Mouse (Mus musculus): ENCODE data around the gene Col4a2.

Col4a2 gene

DNA sequence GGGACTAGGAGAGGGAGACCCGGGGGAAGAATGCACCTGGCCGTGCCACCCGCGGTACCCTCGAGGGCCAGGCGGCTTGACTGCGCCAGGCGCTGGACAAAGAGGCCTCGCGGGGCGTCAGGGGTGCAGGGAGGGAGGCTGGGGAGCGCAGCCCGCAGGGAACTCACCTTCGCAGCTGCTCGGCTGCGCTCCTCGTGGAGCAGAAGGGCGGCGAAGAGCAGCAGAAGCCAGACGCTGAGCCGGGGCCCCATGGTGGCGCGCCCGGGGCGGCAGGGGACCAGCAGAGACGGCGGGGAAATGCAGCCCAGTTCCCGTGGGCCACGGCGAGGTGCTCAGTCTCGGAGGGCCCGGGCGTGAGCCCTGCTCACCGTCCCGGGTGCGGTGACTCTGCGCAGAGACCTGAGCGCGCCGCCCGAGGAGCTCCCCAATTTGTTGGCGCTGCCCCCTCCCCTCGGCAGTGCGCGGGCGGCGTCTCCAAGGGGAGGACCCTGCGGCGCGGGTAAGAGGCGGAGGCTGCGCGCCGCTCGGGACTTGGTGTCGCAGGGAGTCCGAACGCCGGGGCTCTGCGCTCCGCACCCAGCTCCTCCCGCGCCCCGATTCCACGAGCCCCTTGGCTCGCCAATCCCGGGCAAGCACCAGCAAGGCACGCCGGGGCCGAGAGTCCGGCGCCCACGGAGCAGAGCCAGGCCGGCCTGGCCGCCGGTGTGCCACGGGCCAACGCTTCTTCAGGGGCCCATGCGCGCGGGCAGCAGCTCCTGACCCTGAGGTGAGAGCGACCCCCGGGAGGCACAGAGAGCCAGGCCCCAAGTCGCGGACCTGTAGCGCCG lies at the start of gene Col4a2, which contains the start of gene Col4a1:
Gene Col4a2, plus strand, starts transcription at position 457 of the 827 bp plus-strand sequence.
Gene Col4a1, minus strand, starts transcription at position 478 of the 827 bp plus-strand sequence.
- no peak for DNase-seq (ENCODE audit: extremely low spot score, low read depth, low spot score)

DNA sequence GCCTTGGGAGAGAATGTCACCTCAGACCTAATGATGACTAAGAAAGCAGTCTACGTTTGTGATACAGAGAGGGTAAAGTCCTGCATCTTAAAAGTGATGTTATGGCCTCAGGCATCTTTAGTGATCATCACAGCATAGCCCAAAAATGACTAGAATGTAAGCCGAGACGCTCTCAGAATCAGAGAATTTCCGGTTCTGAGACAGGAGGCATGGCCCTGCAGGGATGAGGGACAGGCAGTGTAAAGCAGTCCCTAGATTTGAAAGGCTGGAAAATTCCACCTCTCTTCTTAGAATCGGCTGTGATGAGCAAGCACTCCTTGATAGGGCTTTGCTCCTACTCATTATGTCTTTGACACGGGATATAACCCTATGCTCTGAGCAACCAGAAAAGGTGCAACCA lies 48.8 kb upstream of the Col4a2 start:
- DNase-seq (ENCODE audit: extremely low spot score, low read depth, low spot score): no peak

DNA sequence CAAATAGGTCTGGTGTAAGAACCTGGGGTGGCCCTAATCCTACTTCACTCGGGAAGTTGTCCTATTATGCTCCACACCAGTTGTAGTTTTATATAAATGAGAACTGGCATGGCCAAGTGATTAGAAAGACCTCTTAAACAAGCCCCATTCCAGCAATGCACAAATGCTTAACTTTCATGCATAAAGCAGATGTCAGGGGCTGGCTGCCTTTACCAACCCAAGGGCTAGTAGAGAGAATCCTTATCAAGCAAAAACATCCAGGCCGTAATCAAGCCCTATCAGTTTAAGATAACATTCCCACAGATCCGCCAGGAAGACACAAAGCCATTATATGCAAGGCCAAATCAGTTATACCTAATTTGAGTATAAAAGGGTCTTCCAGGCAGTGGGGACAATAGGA lies 46.6 kb upstream of the Col4a2 start:
- DNase-seq (ENCODE audit: extremely low spot score, low read depth, low spot score): no peak

DNA sequence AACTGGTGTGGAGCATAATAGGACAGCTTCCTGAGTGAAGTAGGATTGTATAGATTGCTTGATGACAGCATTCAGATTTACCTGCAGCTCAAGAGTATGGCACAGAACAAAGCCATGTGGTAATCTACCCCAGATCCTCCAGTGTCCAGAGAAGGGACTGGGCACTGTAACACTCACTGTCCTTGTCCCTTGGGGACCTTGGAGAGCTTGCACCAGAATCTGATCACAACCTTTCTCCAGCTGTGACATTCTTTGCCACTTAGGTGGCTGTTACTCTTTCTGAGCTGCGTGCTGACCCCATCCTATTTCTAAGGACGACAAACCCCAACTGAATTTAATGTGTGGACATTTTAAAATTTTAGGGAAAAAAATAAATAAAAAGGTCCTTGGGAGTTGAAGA lies 46.1 kb upstream of the Col4a2 start:
- no peak for DNase-seq (ENCODE audit: extremely low spot score, low read depth, low spot score)

DNA sequence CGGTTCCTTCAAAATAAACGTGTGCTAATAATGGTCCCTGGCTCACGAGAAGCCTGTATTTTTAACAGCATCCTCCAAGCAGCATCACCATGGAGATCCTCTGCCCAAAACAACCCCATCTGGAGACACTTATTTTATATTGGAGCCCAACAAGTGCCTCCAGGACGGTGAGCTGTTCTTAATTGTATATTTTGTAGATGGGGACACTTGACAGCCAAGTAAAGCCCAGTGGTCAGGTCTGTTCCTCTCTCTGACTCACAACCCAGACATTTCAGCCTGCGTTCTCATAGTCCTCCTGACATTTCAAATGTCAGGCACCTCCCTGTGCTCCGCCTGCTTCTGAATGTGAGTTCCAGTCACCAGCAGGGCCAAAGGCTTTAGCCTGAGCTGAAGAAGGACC lies 43.9 kb upstream of the Col4a2 start:
- DNase-seq (ENCODE audit: extremely low spot score, low read depth, low spot score): no peak

DNA sequence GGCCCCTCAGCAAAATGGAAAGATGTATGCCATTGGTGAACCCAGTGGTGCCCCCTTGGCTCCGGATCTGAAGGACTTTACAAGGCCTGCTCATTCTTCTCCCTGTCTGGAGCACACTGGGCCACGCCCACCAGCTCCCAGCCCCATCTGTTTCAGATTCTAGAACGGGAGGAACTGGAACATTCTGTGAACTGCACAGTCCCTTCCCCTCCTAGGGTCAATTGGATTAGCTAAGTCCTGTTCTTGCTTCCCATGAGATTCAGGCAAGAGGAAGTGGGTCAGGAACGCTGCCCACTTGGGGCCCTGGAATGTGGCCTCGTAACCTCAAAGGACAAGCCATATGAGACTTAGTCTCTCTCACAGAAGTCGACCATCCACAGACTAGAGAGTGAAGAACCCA lies 41.8 kb upstream of the Col4a2 start:
- DNase-seq (ENCODE audit: extremely low spot score, low read depth, low spot score): no peak

DNA sequence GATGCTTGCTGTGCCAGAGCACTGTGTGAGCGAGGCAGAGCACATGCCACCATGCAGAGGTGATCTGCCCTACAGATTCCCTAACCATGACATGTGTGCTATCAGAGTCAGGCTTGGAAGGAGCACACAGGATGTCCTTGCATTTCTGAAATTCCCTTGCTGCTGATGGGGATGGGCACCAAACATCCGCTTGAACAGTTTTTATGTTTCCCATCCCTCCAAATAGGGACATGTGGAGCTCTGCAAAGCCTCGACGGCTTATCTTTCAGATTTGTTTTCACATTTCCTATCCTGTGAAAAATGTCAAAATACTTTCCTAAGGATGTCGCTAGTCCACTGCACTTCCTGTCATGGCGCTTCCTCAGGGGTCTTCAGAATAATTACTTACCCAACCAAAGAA lies 40.4 kb upstream of the Col4a2 start:
- no peak for DNase-seq (ENCODE audit: extremely low spot score, low read depth, low spot score)

DNA sequence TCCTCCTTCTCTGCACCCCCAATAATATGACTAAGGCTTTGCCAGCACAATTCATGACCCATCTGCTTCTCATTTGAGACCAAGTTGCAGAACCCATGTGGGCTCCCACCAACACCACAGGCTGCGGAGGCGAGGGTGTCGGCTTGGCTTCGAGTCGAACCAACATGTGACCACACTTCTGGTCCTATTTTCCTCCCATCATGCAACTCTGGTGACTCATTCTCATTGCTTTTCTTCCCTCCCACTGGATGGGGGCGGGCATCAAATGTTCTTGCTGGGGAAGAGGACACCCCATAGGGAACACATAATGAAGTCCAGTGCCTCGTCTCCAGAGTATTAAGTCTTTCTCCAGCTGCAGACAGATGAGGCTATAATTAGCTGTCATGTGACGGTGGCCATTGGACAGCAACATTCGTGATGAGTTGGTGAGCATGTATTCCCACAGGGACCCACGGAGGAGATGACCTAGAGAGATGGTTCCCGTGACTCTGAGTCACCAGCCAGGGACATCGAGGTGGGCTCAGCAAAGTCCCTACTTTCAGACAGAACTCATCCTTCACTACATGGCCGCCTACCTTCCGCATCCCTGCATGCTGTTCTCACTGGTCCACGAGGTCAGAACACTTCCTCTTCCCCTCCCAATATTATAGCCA lies 39.0 kb upstream of the Col4a2 start:
- DNase-seq (ENCODE audit: extremely low spot score, low read depth, low spot score): no peak

DNA sequence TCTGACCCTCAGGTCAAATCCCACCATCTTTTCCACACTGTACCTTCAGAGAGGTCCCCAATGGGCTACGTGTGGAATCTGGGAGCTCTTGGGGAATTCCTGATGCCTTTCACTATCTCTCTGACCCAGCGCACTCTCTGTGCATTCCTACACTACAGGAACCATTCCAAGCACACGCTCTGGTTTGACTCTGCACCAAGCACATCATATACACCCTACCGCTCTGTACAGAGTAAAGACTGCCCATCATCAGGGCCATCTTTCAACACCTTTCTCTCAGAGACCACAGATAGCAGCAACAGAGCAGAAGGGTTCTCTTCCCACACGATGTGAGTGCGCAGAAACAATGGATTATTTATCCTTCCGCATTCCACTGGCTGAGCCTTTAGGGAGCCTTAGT lies 38.2 kb upstream of the Col4a2 start:
- DNase-seq (ENCODE audit: extremely low spot score, low read depth, low spot score): no peak

DNA sequence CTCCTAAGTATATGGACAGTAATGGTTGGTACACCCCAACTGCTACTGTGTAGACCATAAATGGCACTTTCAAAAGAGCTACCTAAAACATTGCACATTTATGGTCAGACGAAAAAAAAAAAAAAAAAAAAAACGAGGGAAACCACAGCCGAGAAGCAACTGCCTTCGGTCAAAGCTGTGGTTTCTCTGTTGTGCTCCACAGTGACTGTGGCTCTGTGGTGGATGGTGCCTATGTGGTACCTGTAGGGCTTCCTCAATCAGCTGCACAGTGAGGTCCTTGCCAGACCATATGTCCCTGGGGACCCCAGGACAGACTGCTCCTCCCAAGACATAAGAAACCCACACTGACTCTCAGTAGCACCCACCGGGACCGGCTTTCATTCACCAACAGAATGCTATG lies 36.3 kb upstream of the Col4a2 start:
- no peak for DNase-seq (ENCODE audit: extremely low spot score, low read depth, low spot score)

DNA sequence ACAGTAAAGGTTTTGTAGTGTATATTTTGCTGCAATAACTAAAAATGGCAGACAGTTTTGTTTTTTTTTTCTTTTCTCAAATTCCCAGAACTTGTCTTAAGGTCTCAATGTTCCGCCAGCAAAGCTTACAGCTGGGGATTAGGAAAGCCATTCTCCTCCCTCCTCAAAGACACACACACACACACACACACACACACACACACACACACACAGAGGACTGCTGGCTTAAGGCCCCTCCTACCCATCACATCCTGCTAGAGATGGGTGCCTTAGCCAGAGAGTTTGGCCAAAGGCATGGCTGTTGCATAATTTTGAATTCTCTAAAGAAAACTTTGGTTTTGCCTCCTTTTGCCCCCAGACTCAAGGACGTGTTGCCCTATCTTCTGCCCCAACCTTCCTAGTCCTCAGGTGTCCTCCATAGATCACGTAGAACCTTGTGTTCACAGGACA lies 35.0 kb upstream of the Col4a2 start:
- no peak for DNase-seq (ENCODE audit: extremely low spot score, low read depth, low spot score)

DNA sequence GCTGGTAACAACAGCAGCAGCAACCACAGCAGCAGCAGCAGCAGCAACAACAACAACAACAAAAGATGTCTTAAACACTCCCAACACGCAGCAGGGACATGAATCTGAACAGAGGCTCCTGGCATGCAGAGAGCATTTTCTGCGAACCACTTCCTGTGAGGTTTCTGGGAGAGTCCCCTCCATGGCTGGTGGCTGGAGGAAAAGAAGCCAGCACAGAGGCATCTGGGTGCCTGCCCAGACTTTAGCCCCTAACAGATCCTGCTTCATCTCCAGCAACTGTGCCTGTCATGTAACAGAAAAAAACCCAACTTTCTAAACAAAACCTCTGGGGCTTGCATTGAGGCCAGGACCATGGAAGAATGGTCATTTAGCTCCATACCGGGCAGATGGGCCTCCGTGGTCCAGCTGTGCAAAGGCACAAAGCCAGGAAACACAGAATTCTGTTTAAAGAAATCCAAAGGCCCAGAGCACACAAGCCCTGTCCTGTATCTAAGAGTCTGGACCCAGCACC lies 34.4 kb upstream of the Col4a2 start:
- no peak for DNase-seq (ENCODE audit: extremely low spot score, low read depth, low spot score)

DNA sequence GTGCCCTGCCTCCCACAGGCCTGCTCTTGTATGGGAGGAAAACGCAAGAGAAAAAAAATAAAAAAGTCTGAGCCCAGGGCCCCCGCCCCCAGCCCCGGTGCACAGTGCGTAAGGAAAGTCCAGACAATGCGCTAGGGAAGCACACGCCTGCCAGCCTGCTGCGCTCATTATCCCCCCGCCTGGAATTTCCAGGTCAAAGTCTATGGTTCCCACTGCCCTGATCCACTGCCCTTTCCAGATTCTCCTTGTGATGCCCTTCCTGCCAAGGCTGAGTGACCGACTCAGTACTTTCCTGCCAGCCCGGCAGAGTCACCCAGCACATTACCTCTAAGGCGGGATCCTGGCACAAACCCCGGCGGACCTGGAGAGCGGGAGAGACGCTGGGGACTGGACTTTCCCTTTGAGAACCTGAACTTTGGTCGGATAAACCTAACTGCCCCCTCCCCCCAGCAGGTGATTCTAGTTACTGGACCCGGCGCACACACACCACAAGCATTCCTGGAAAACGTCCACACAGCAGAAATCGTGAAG lies 33.2 kb upstream of the Col4a2 start:
- no peak for DNase-seq (ENCODE audit: extremely low spot score, low read depth, low spot score)

DNA sequence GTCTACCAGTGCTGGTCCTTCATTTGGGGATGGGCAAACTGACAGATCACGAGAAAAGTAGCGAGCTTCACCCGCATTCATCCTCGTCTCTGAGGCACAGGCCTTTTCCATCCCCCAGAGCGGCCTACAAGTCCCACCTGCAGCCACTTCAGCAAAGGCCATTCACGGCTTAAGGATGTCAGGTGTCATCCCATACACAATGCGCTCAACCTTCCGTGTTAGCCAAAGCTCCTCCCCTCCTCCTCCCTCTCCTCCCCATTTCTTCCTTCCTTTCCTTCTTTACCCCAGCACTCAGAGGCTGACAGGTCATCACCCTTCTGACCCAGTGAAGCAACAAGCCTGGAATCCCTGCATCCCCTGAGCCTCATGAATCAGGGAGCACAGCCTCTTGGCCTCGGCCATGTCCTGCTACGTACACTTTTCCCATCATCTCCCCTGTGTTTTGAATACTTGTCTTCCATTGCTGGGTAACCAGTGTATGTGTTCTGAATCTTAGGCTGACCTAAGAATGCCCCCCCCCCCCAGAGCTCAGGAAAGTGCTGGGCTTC lies 31.8 kb upstream of the Col4a2 start:
- DNase-seq (ENCODE audit: extremely low spot score, low read depth, low spot score): no peak

DNA sequence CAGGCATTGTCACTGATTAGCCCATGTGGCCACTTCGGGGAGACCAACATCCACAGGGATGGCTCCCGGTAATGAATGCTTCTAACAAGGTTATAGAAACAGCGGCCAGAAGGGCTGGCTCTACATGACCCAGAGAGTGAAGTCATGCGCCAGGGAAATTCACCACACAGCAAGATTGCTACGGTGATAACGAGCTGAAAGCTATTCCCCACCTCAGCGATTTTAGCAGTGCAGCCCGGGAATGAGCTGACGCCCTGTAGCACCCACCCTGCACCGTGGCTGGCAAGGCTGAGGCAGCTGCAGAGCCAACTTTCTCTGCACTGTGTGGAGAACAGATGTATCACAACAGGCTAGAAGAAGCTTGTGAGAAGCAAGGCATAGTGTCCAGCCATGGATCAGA lies 30.5 kb upstream of the Col4a2 start:
- no peak for DNase-seq (ENCODE audit: extremely low spot score, low read depth, low spot score)

DNA sequence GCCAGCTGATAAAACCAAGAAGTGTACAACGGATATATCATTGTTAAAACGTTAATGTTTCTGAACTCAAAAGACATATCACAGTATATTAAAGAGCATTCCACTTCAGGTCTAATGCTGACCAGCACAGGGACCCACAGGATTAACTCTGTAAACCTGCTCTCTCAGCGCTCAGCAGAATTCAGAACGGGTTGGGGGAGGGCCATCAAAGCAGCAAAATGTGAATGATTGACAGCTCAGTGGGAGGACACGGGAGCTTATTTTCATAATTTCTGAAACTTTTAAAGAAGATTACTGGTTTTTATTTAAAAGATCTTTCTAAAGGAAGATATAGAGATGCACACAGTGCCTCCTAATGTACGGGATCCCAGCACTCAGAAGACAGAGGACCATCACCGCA lies 29.9 kb upstream of the Col4a2 start:
- no peak for DNase-seq (ENCODE audit: extremely low spot score, low read depth, low spot score)

DNA sequence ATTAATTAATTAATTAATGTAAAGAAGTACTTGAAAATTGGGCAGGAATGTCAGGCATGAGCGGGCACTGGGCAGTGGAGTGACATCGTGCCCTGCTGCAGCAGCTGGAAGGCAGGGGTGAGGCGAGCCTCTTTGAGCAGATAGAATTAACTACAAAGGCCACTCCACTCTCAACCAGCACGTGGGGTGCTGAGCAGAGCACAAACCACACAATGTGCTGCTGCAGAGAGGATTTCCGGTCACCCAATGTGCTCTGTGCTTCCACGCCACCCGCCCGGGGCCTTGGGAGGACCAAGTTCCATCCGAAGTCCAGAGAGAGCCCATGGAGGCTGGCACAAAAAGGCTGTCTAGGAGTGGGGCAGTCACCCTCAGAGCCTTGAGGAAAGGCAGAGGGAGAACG lies 29.4 kb upstream of the Col4a2 start:
- no peak for DNase-seq (ENCODE audit: extremely low spot score, low read depth, low spot score)

DNA sequence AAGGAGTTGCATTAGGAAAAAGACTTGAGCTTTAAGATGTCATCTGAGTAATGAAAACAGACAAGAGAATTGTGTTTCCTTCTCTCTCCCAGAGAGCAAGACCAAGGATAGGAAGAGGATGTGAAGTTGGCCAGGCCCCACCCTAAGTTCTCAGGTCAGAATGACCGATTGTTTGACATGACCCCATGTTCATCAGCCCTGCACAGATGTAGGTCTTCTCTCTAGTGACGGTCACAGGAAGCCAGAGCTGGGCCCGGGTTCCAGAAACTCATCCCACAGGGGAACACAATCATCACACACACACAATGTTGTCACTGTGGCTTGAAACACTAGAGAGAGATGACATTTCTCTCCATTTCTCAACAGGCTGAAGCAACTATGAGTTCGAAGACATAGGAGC lies 27.2 kb upstream of the Col4a2 start:
- no peak for DNase-seq (ENCODE audit: extremely low spot score, low read depth, low spot score)

DNA sequence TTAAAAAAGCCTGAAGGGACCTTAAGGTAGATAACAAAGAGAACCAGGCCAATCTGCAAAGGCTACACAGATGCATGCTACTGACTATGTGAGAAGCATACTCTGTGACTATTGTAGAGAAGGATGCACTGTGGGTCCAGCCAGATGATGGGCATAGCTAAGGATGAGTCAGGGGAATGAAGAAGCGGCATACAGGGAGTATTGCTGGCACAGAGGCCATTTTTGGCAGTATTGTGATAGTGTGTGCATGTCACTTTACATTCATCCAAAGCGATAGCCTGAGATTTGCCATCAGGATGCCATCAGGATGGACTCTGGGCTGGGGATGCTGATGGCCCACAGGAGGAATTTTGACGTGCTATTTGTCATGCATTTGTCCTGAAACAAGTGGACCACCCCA lies 25.5 kb upstream of the Col4a2 start:
- DNase-seq (ENCODE audit: extremely low spot score, low read depth, low spot score): no peak

DNA sequence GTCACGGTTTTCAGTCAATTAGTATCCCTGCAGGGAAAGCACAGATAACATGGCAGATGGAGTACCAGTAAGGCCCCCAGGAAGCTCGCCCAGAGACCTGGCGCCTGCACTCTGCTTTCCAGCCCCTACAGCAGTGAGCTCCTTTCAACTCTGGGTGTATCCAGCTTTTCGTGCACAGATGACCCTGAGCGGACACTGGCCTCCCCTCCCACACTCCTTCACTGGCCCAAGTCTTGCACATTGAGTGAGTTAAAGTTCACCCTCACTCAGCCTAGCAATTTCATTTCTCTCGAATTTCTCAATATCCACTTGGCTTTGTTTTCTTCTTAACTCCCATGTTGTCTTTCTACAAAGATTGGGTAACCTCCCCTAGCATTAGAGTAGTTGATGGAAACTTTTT lies 24.3 kb upstream of the Col4a2 start:
- DNase-seq (ENCODE audit: extremely low spot score, low read depth, low spot score): no peak

DNA sequence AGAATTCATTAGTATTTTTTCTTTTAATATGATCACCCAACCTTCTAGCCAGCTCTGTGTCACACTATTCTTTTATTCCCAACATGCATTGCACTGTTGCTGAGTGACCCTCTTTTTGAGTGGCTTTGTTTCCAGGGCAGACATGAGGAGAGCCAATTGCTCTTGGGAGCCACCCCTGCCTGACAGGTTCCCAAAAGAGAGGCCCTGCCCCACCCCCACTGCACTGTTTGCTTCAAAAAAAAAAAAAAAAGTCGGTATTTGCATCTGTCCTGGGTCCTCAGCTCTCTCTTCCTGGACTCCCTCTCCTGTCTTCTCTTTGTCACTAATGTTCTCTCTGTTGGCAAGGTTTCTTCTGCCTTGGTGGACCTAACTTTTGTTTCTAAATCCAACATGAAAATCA lies 22.1 kb upstream of the Col4a2 start:
- no peak for DNase-seq (ENCODE audit: extremely low spot score, low read depth, low spot score)

DNA sequence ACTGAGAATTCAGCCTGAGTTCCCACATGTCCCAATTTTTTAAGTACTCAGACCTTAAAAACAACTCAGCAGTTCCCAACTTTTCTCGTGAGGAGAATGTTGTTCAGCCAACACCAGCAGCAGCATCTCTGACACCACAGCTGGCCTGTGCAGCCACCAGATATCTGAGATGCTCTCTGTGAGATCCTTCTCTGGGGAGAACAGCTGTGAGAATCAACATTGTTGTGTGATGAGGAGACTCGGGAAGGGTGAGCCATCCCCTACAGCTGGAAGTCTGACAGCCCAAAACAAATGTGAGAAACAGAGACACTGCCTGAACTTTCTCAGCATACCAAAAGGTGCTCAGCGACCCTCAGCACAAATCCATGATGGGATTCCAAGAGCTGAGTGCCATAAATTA lies 20.0 kb upstream of the Col4a2 start:
- no peak for DNase-seq (ENCODE audit: extremely low spot score, low read depth, low spot score)

Measured in hindlimb bud, embryonic 11.5 days (tissue).